8 mouse cellular contexts compared by ENCODE assay signal in the genomic region with DNA sequence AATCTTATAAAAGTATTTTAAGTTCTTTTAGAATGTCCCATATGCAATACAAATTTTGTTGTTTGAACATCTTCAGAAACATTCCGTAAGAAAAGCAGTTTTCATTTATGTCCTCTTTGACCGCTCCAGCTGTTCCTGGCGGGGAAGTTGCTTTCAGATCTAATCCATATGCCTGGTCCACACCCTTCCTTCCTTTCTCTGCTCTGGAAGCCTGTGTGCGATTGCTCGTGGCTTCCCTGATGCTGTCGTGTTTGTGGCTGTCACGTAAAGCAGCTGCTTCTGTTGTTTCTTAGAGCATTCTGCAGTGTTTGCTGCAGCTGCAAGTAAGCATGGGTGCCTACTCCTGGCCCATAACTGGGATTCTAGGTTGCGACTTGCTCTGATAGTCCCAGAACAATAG. TPM values are rescaled to one million over a fixed set of nuclear protein-coding genes. Genes with fewer than 3 reads are reported as not detected.
A peak's percentile ranks its signal among the peaks of the same experiment; 100 is the strongest.
DNase-seq lines count a peak whose midpoint lies in the region; ATAC-seq lines count a peak whose summit lies in the region.

No protein-coding gene starts in this region.

- no peak for ATAC-seq in CD4-positive, CD25-positive, alpha-beta regulatory T cell, adult 4 months
- ATAC-seq in inflammation-experienced regulatory T-cells, adult 6 months: no peak
- ATAC-seq in frontal cortex, adult (ENCODE audit: low TSS enrichment): no peak

- DNase-seq in R1 (ENCODE audit: low read depth, low spot score): peak; percentile 56
- peak; percentile 64 for DNase-seq in heart, adult 8-10 months (ENCODE audit: low spot score)
- DNase-seq in kidney, adult 8-10 months: peak; percentile 13 to 14
- peak; percentile 16 to 37 for DNase-seq in lung, adult 18-20 months
- DNase-seq in cerebellum, adult 9-10 months: no peak

RNA-seq across cellular contexts. Expression of gene Bcas2, which starts 32.4 kb away (rescaled TPM):
- total RNA-seq in heart, adult 8-10 months (2022): 10 to 100 TPM; 42.4 to 55.0 (median 49.6) TPM
- polyA plus RNA-seq in CD4-positive, CD25-positive, alpha-beta regulatory T cell, adult 4 months (2017; shearing (Covaris generic)): 100 to 1,000 TPM; 129 to 131 TPM
- 100 to 1,000 TPM; 112 to 144 (median 131) TPM for polyA plus RNA-seq in inflammation-experienced regulatory T-cells, adult 6 months (2017; shearing (Covaris generic))

RNA-seq across cellular contexts. Expression of gene Dennd2c, which starts 36.6 kb away (rescaled TPM):
- 1 to 10 TPM; 1.5 to 1.8 (median 1.7) TPM for total RNA-seq in heart, adult 8-10 months (2022)
- 1 to 10 TPM; 1.4 to 1.6 TPM for polyA plus RNA-seq in CD4-positive, CD25-positive, alpha-beta regulatory T cell, adult 4 months (2017; shearing (Covaris generic))
- 1 to 10 TPM in 2 of 3 experiments, under 1 TPM in 1; 0.24 to 1.4 (median 1.1) TPM for polyA plus RNA-seq in inflammation-experienced regulatory T-cells, adult 6 months (2017; shearing (Covaris generic))
